Comparison of ENCODE assay signal across 22 mouse cellular contexts in genomic region chr8:91088452-91088851, GRCm38 (mm10). TPM values are rescaled to one million over a fixed set of nuclear protein-coding genes. Genes with fewer than 3 reads are reported as not detected.
A peak's percentile ranks its signal among the peaks of the same experiment; 100 is the strongest.
DNase-seq lines count a peak whose midpoint lies in the region; ATAC-seq lines count a peak whose summit lies in the region.
"Had no signal": no experiment of that assay in that cellular context is flagged by ENCODE, and none has a peak within 500 bp of the region (broad histone marks: within the 10 kb centered on the region; RNA-seq: fewer than 3 reads in every experiment).

No protein-coding gene starts in this region.

- 96% methylated on average over 7 of the region's 7 CpGs for WGBS in hindbrain, embryonic 16.5 days
- 89% methylated on average over 7 of the region's 7 CpGs for WGBS in heart, embryonic 11.5 days (ENCODE audit: insufficient replicate concordance)

- no peaks in the 10 kb centered on the region for H3K9me3 ChIP-seq in hindbrain, embryonic 16.5 days (ENCODE audit: control insufficient read depth, low read length)
- no peaks in the 10 kb centered on the region for H3K9me3 ChIP-seq in heart, embryonic 11.5 days (replicated peaks; ENCODE audit: control insufficient read depth, low read length)
- H3K9me3 ChIP-seq: embryonic facial prominence, embryonic 13.5 days; embryonic facial prominence, embryonic 15.5 days; forebrain, embryonic 10.5 days; forebrain, embryonic 12.5 days had no signal

- no peak overlapping the region for H3K4me2 ChIP-seq in hindbrain, embryonic 16.5 days (ENCODE audit: low read length)
- H3K4me2 ChIP-seq in heart, embryonic 11.5 days: no peak overlapping the region
- H3K4me2 ChIP-seq: embryonic facial prominence, embryonic 13.5 days; embryonic facial prominence, embryonic 15.5 days; forebrain, embryonic 12.5 days had no signal

- no peak overlapping the region for H3K4me3 ChIP-seq in hindbrain, embryonic 16.5 days (ENCODE audit: low read length)
- no peak overlapping the region for H3K4me3 ChIP-seq in heart, embryonic 11.5 days (ENCODE audit: low read depth, low read length)
- H3K4me3 ChIP-seq: embryonic facial prominence, embryonic 13.5 days; embryonic facial prominence, embryonic 15.5 days; erythroblast, embryonic 14.5 days; forebrain, embryonic 10.5 days; forebrain, embryonic 12.5 days had no signal

- no peak overlapping the region for H3K9ac ChIP-seq in hindbrain, embryonic 16.5 days (ENCODE audit: low read depth, low read length)
- H3K9ac ChIP-seq in heart, embryonic 11.5 days (ENCODE audit: low read depth, low read length): no peak overlapping the region
- H3K9ac ChIP-seq: embryonic facial prominence, embryonic 13.5 days; embryonic facial prominence, embryonic 15.5 days; forebrain, embryonic 12.5 days had no signal

- no peaks in the 10 kb centered on the region for H3K4me1 ChIP-seq in hindbrain, embryonic 16.5 days (ENCODE audit: control insufficient read depth, insufficient read depth, low read depth, low read length)
- H3K4me1 ChIP-seq in heart, embryonic 11.5 days (ENCODE audit: control insufficient read depth, insufficient read depth, low read length): no peaks in the 10 kb centered on the region
- H3K4me1 ChIP-seq: embryonic facial prominence, embryonic 13.5 days; embryonic facial prominence, embryonic 15.5 days; forebrain, embryonic 10.5 days; forebrain, embryonic 12.5 days had no signal

- no peak overlapping the region for H3K27ac ChIP-seq in hindbrain, embryonic 16.5 days (ENCODE audit: low read depth, low read length)
- H3K27ac ChIP-seq in heart, embryonic 11.5 days (ENCODE audit: low read depth, low read length): no peak overlapping the region
- H3K27ac ChIP-seq: embryonic facial prominence, embryonic 13.5 days; embryonic facial prominence, embryonic 15.5 days; forebrain, embryonic 10.5 days; forebrain, embryonic 12.5 days had no signal

- peak; percentile 51 for ATAC-seq in CD4-positive, CD25-positive, alpha-beta regulatory T cell, adult 4 months
- ATAC-seq in hindbrain, embryonic 16.5 days: no peak
- no peak for ATAC-seq in heart, embryonic 11.5 days (replicated peaks; ENCODE audit: insufficient number of reproducible peaks, low FRiP score, low TSS enrichment)
- ATAC-seq: forebrain, embryonic 14.5 days; forebrain, embryonic 16.5 days had no signal

- peaks cover 19% of the 10 kb centered on the region for H3K36me3 ChIP-seq in hindbrain, embryonic 16.5 days (ENCODE audit: control insufficient read depth, insufficient read depth, low read length)
- H3K36me3 ChIP-seq in heart, embryonic 11.5 days (ENCODE audit: control insufficient read depth, insufficient read depth, low read length): peaks cover 6% of the 10 kb centered on the region; the same call in 1 of the 2 replicates

- H3K27me3 ChIP-seq in hindbrain, embryonic 16.5 days (replicated peaks; ENCODE audit: control insufficient read depth, insufficient read depth, low read length): no peaks in the 10 kb centered on the region
- H3K27me3 ChIP-seq in heart, embryonic 11.5 days (ENCODE audit: control insufficient read depth, insufficient read depth, low read length): no peaks in the 10 kb centered on the region
- H3K27me3 ChIP-seq: embryonic facial prominence, embryonic 13.5 days; embryonic facial prominence, embryonic 15.5 days; forebrain, embryonic 12.5 days had no signal

- peak; percentile 23 for DNase-seq in CD4-positive, CD25-positive, alpha-beta regulatory T cell, adult 2 months (ENCODE audit: low read depth, low spot score)
- DNase-seq in natural killer cell, adult 2 months (ENCODE audit: low spot score in 2 of 2): peak; percentile 50 to 68
- DNase-seq: adrenal gland, adult 2 months; adrenal gland, postnatal 10 days; adrenal gland, postnatal 25 days; cerebellum, adult 11 months; cerebellum, adult 18-20 months; cerebellum, adult 8-10 months; cerebellum, adult 9-11 months; cerebellum, postnatal 14 days; cerebellum, postnatal 36 days; embryo, embryonic 11 days had no signal

RNA-seq across cellular contexts. Expression of gene Rbl2, which starts 18.6 kb away (rescaled TPM):
- polyA plus RNA-seq in CD4-positive, CD25-positive, alpha-beta regulatory T cell, adult 4 months (2017; shearing (Covaris generic)): 10 to 100 TPM; 65.5 to 74.2 TPM
- 20.0 and 22.8 TPM in 2 replicates for polyA plus RNA-seq in hindbrain, embryonic 16.5 days (2015; fragmentation: Nextera tagmentation; extraction: Ambion mirVana)
- polyA plus RNA-seq in heart, embryonic 11.5 days (2014; fragmentation: Nextera tagmentation; extraction: Ambion mirVana): 14.6 and 14.7 TPM in 2 replicates
